Mouse (Mus musculus): ENCODE results near the gene Ift81.
"Not testable (repeated sequence)": the region's sequence is repeated elsewhere in the genome, so short reads cannot be mapped to it uniquely, and the experiment has no call there.

Gene Ift81

DNA sequence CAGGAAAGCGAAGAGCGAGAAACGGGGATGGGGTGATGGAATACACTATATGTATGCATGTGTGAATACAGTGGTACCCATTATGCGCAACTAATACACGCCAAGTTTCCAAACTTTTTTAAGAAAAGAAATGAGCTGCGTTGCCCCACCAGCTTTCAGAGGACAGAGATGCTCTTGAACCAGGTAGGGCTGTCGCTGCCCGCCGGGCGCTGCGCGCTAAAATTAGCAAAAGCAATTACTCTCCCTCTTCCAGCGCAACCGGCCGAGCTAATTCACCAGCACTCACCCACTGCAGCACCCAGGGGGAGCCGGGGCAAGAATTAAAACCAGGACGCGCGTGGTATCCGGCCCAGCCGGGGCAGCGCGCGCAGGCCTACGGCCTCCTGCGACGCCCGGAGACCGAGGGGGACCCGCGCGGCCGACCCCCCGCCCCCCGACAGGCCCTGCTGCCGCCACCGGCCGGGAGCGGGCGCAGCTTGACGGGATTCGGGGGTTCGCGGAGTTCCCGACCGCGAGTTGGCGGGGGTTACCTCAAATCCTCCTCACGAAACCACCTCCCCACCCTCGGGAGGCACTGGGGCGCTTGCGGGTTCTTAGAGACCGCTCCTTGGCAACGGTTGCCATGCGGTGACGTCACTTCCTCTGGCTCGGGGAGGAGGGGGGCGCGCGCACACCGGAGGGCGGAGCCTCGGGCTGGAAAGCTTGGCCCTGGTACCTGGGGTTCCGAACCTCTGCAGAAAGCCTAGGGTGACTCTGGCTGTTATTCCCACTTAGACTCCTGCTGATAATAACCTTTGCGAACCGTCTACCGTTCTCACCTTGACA lies at the start of gene Ift81:
TSS of gene Ift81 (minus strand) at position 611 of the 825 bp plus-strand sequence.
- peak; percentile 88 for DNase-seq (ENCODE audit: low read depth)

DNA sequence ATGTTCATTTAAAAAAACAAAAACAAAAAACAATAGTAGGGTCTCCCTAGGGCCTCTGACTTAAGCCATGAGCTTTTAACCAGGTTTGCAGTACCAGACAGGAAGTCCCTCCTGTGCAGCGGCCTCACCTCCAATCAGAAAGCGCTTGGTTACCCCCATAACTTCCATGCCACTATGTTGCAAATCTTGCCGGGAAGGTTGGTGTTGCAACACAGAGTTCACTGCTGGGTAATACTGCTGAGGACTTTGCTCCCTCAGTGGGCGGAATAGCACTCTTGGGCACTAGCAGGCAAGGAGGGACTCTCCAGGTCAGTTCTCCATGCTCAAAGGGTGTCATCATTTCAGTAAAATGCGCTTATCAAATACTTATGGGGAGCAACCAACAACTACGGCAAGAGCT lies 48.2 kb upstream of the Ift81 start:
- no peak for DNase-seq (ENCODE audit: low read depth)

DNA sequence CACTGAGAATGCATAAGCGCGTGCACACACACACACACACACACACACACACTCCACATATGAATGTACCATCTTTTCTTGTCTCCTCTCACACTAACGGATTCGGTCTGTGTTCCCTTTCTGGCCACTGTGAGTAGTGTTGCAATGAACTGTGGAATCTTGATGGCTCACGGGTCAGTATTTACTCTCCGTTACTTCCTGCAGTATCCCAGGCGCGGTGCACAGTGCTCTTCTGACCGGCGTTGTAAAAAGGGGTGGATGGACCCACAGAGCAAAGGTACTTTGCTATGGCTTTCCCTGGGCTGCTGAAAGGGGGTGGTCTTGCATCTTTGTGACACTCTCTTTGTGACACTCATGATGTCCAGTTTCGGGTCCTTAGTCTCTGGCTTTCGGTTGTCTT lies 42.5 kb upstream of the Ift81 start:
- no peak for DNase-seq (ENCODE audit: low read depth)

GRCm38 (mm10) chr5:122654268-122654573 lies 39.9 kb upstream of the Ift81 start:
- DNase-seq (ENCODE audit: low read depth) = no peak

DNA sequence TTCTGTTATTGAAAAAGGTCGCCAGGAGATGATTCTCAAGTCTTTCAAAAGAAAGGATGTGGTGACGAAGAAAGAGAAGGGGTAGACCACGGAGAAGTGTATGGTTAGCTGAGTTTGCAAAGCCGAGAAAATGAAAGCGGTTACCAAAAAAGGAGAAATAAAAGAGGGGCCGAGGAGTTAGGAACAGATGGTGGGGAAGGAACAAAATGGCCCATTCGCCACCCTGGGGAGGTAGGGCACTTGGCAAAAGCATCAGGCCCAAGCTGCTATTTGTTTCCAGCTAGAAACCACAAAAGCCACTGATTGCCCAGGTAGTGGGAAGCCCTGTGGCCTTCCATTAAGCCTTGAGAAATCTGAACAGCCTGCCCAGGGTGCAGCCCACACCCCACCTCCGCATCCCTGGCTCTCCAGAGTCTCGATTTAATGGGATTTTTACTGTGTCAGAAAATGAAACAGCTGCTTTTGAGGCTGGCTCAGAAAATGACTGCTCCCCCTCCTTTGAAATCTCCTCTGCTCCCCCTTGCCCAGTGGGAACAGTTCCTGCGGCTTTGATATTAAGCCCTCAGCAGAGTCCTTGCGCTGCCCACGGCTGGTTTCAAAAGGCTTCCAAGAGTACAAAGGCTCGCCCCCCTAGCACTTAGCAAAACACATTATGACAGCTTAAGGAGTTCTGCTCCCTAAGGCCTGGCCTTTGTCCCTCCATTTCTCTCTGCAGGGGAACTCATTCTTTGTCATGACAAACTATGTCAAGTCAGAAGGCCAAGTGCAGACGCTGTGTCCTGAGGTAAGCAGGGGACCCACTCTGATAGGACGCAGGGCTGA lies 39.3 kb upstream of the Ift81 start:
- no peak for DNase-seq (ENCODE audit: low read depth)

GRCm38 (mm10) chr5:122653112-122653445 lies 38.8 kb upstream of the Ift81 start:
- DNase-seq (ENCODE audit: low read depth) = no peak

DNA sequence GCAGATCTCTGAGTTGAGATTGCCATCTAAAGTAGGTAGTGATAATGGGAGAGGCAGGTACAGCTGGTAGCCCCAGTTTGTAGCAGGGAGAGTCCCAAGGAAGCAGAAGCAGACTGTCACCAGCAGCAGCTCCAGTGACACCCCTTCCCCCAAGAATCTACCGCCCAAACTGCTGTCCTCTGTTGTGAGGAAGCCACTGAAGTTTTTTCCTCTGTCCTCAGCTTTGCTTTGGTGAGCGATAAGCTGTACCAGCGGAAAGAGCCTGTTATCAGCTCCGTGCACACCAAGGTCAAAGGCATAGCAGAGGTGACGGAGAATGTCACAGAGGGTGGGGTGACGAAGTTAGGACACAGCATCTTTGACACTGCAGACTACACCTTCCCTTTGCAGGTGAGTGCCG lies 38.2 kb upstream of the Ift81 start:
- DNase-seq (ENCODE audit: low read depth) = peak; percentile 52

GRCm38 (mm10) chr5:122650100-122650499 lies 35.8 kb upstream of the Ift81 start:
- DNase-seq (ENCODE audit: low read depth) = no peak

DNA sequence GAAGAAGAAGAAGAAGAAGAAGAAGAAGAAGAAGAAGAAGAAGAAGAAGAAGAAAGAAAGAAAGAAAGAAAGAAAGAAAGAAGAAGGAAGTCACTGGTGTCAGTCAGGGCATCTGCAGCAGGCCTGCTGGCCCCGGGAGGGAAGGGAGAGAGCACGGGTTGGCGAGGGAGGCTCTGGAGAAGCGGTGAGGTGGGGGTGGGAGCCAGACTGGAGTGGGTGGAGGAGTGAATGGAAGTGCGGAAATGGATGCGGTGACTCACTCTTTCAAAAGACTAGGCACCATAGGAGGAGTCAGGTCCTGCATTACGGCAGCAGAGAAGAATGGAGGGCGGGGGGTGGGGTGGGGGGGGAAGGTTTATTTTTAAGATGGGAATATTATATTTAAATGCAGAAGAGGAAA lies 34.9 kb upstream of the Ift81 start:
- no peak for DNase-seq (ENCODE audit: low read depth)

DNA sequence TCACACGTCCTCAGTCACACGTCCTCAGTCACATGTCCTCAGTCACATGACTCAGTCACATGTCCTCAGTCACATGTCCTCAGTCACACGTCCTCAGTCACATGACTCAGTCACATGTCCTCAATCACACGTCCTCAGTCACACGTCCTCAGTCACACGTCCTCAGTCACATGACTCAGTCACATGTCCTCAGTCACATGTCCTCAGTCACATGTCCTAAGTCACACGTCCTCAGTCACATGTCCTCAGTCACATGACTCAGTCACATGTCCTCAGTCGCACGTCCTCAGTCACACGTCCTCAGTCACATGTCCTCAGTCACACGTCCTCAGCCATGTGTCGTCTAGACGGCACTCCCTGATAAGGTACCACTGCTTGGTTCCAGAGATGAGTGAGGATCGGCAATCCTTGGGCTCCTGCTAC lies 33.6 kb upstream of the Ift81 start:
- not testable (repeated sequence) for DNase-seq (ENCODE audit: low read depth)

GRCm38 (mm10) chr5:122647256-122647924 lies 33.1 kb upstream of the Ift81 start:
- DNase-seq (ENCODE audit: low read depth) = no peak

GRCm38 (mm10) chr5:122646050-122646449 lies 31.7 kb upstream of the Ift81 start:
- no peak for DNase-seq (ENCODE audit: low read depth)

- no peak for DNase-seq (ENCODE audit: low read depth)
Observed at GRCm38 (mm10) chr5:122645290-122645689, 31.0 kb upstream of the Ift81 start.

- peak; percentile 51 for DNase-seq (ENCODE audit: low read depth)
Observed at GRCm38 (mm10) chr5:122644111-122644607, 29.8 kb upstream of the Ift81 start.

- DNase-seq (ENCODE audit: low read depth) = no peak
Observed at GRCm38 (mm10) chr5:122643701-122644100, 29.4 kb upstream of the Ift81 start, which contains the start of gene P2rx7. Gene P2rx7 (plus strand): TSS chr5:122643911.

- no peak for DNase-seq (ENCODE audit: low read depth)
Observed at GRCm38 (mm10) chr5:122639986-122640385, 25.7 kb upstream of the Ift81 start.

- no peak for DNase-seq (ENCODE audit: low read depth)
Observed at GRCm38 (mm10) chr5:122639517-122639916, 25.2 kb upstream of the Ift81 start.

DNA sequence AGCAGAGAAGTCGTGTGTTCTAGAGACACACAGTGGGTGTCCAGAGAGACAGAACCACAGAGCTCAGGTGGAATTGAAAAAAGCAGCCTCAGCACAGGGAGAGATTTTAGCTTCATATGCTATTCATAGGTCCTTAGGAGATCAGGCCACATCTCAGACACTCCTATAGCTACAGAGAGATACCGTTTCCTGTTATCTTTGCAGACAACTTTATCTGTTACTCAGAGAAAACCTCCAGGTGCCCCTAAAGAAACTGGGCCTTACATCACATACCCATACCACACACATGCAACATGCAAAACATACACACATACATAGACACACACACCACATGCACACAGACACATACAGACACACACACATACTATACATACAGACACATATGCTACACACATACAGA lies 24.0 kb upstream of the Ift81 start:
- DNase-seq (ENCODE audit: low read depth) = no peak

GRCm38 (mm10) chr5:122636958-122637357 lies 22.6 kb upstream of the Ift81 start:
- DNase-seq (ENCODE audit: low read depth) = no peak

- DNase-seq (ENCODE audit: low read depth) = no peak
Observed at GRCm38 (mm10) chr5:122636308-122636707, 22.0 kb upstream of the Ift81 start.

- no peak for DNase-seq (ENCODE audit: low read depth)
Observed at GRCm38 (mm10) chr5:122635228-122635627, 20.9 kb upstream of the Ift81 start.

- peak; percentile 86 for DNase-seq (ENCODE audit: low read depth)
Observed at GRCm38 (mm10) chr5:122627243-122627642, 12.9 kb upstream of the Ift81 start.

Data from c-Kit-positive CD71-negative TER-119-negative erythroid progenitor cells, embryonic 14.5 days (primary cell).